Mouse (Mus musculus) ES-E14 (cell line): ENCODE measurements around the gene Adra2a. TPM values are rescaled to one million over a fixed set of nuclear protein-coding genes. Genes with fewer than 3 reads are reported as not detected.

Source experiments
- DNase-seq: peaks from one replicate; pipeline ENCODE4 v3.0.0-alpha.2; 2013; ENCODE audit warnings: low read depth, low spot score
- H3K27ac ChIP-seq: 2 replicates; pipeline ENCODE4 v1.5.1; 2012; ENCODE audit warnings: low read depth, mild to moderate bottlenecking, low read length, moderate library complexity, mixed read lengths; ENCODE audit not compliant: poor library complexity, insufficient read depth, severe bottlenecking
- H3K36me3 ChIP-seq: 2 replicates; pipeline ENCODE4 v1.6.1; 2012; ENCODE audit warnings: mild to moderate bottlenecking, low read length, moderate library complexity, mixed read lengths; ENCODE audit not compliant: control insufficient read depth, poor library complexity, insufficient read depth, severe bottlenecking
- H3K4me1 ChIP-seq, 2 experiments: fragments of 150-350 bp in 1 of 2; sonication (generic) in 1 of 2; 2 replicates each; pipeline ENCODE4 v1.6.1; 2012; ENCODE audit warnings: low read length in 2 of 2, mild to moderate bottlenecking in 1 of 2, mixed read lengths in 1 of 2; ENCODE audit not compliant: control insufficient read depth in 2 of 2, insufficient read depth in 2 of 2, poor library complexity in 1 of 2
- H3K4me3 ChIP-seq, 2 experiments: fragments of 150-350 bp in 1 of 2; sonication (generic) in 1 of 2; 2 replicates each; pipeline ENCODE4 v1.5.1; 2012; ENCODE audit warnings: low read length in 2 of 2, low read depth in 1 of 2, mild to moderate bottlenecking in 1 of 2, mixed read lengths in 1 of 2; ENCODE audit not compliant: insufficient read depth in 1 of 2, poor library complexity in 1 of 2, severe bottlenecking in 1 of 2
- H3K9ac ChIP-seq: 2 replicates; pipeline ENCODE4 v1.6.1; 2012; ENCODE audit warnings: low read depth, mild to moderate bottlenecking, low read length, mixed read lengths; ENCODE audit not compliant: poor library complexity, insufficient read depth, severe bottlenecking
- H3K9me3 ChIP-seq: fragments of 150-350 bp; sonication (generic); 2 replicates; pipeline ENCODE4 v1.6.1; 2012; ENCODE audit warnings: low read depth, mild to moderate bottlenecking, low read length; ENCODE audit not compliant: control insufficient read depth, insufficient read depth
- CHD2 ChIP-seq: IDR thresholded peaks from 2 replicates; pipeline ENCODE4 v1.6.1; 2014; ENCODE audit warnings: mild to moderate bottlenecking, low read depth, low read length, inconsistent platforms
- HCFC1 ChIP-seq: IDR thresholded peaks from 2 replicates; pipeline ENCODE4 v1.6.1; 2012; ENCODE audit warnings: low read length, inconsistent platforms, borderline replicate concordance; ENCODE audit not compliant: insufficient read depth
- MAFK ChIP-seq: IDR thresholded peaks from 2 replicates; pipeline ENCODE4 v1.6.1; 2014; ENCODE audit warnings: mild to moderate bottlenecking, low read depth, low read length, inconsistent platforms; ENCODE audit not compliant: insufficient read depth
- ZC3H11A ChIP-seq: IDR thresholded peaks from 2 replicates; pipeline ENCODE4 v1.6.1; 2012; ENCODE audit warnings: low read depth, mild to moderate bottlenecking, inconsistent platforms, low read length, borderline replicate concordance
- ZNF384 ChIP-seq: IDR thresholded peaks from 2 replicates; pipeline ENCODE4 v1.6.1; 2012; ENCODE audit warnings: low read depth, low read length, inconsistent platforms
- in situ Hi-C, 2 experiments: fragments of 600-800 bp; cut with MboI; formaldehyde crosslinking; loops; one replicate each; pipeline ENCODE4 v1.15.1; 2025; ENCODE audit warnings: low sequenced_read_pairs in 2 of 2, inconsistent platforms in 1 of 2; ENCODE audit not compliant: unreplicated experiment in 2 of 2
- total RNA-seq: library from RNA; depleted of rRNA; stranded (reverse); fragments of 300-350 nt; gene quantifications from 2 replicates; pipeline ENCODE4 v1.2.3, GENCODE M21; 2012

Gene Adra2a
- total RNA-seq, 1 experiment = 0.76 TPM

DNA sequence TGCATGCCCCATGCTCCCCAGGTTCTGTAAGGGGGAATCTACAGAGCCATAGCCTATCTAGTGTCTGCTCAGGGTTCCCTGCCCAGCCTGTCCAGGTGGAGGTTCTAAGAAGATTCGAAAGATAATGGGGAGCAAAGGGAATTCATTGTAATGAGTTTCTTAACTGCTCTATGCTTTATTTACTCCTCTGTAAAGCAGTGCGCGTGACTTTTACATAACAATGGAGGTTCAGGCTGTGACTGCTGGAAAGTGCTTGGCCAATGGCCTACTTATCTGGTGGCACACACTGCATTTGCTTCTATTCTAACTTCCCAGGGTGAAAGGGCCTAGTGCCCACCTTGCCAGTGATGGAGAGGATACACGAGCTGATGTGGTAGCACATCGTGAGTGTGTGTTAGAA, 11.9 kb downstream of the Adra2a start:
- H3K27ac ChIP-seq = no peak overlapping the region
- in situ Hi-C loops = no loop called here
- TF ChIP-seq CHD2 = no peak
- no peak for TF ChIP-seq ZC3H11A
- TF ChIP-seq ZNF384 = no peak
- TF ChIP-seq MAFK = no peak
- no peak for TF ChIP-seq HCFC1
- H3K4me3 ChIP-seq = no peak overlapping the region
- H3K9ac ChIP-seq = no peak overlapping the region
- no peaks in the 10 kb centered on the region for H3K36me3 ChIP-seq
- no peak for DNase-seq
- peaks cover 0 to 2% of the 10 kb centered on the region in 2 experiments; a peak in 1 of 4 replicates for H3K4me1 ChIP-seq
- no peaks in the 10 kb centered on the region for H3K9me3 ChIP-seq

DNA sequence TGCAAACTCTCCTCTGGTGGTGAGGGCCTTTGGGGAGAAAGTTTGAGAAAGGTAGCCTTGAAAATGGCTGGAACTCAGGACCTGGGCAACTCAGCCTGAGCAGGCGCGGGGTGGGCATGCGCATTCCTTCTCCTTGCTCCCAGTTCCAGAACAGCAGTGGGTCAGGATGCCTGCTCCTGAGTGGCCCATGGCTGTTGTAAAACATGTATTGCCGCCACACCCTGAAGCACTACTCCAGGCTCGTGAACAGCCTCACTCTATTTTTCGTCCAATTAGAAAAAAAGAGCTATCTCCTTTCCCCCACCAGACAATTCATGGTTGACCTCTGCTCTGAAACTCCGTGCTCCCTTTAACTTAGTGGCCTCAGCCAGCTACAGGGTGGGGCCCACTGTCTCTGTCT, 24.5 kb downstream of the Adra2a start:
- DNase-seq = no peak
- Histone ChIP-seq H3K4me1 (no peaks in the 10 kb centered on the region), H3K36me3 (no peaks in the 10 kb centered on the region), H3K9ac (no peak overlapping the region), H3K4me3 (no peak overlapping the region), H3K9me3 (no peaks in the 10 kb centered on the region), H3K27ac (no peak overlapping the region)
- no peak for TF ChIP-seq ZC3H11A
- no peak for TF ChIP-seq CHD2
- TF ChIP-seq HCFC1 = no peak
- TF ChIP-seq MAFK = no peak
- no peak for TF ChIP-seq ZNF384
- in situ Hi-C loops = no loop called here

GRCm38 (mm10) chr19:54070521-54070920, 26.6 kb downstream of the Adra2a start:
- Histone ChIP-seq H3K4me3 (no peak overlapping the region), H3K4me1 (no peaks in the 10 kb centered on the region), H3K27ac (no peak overlapping the region), H3K9ac (no peak overlapping the region), H3K9me3 (no peaks in the 10 kb centered on the region), H3K36me3 (no peaks in the 10 kb centered on the region)
- DNase-seq = no peak
- in situ Hi-C loops = no loop called here
- no peak for TF ChIP-seq MAFK
- no peak for TF ChIP-seq CHD2
- no peak for TF ChIP-seq ZNF384
- TF ChIP-seq HCFC1 = no peak
- no peak for TF ChIP-seq ZC3H11A

DNA sequence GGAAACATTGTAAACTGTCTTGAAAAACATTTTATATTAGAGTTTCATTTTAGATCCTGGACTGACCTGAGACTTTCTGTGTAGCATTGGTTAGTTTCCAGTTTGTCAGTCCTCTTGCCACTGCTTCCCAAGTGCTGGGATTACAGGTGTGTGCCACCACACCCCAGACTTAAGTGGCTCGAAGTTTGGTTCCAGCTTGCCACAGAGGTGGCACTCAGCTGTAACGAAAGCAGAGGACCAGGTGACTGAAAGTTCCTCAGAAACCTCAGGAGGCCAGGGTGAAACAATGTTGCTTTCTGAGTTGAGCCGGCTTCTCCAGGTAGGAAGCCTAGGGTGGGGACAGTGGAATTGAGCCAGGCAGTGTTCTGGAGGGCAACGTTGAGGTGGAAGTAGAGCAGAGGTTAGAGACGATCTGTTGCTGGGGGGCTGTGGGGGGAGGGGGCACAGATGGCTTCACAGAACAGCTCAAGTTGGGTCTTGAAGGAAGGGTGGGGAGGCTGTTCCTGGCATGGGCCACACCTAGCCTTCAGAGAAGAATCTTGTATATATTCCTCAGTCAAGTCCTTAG, 28.4 kb downstream of the Adra2a start:
- Histone ChIP-seq H3K36me3 (no peaks in the 10 kb centered on the region), H3K4me1 (no peaks in the 10 kb centered on the region), H3K9ac (no peak overlapping the region), H3K4me3 (no peak overlapping the region), H3K27ac (no peak overlapping the region), H3K9me3 (no peaks in the 10 kb centered on the region)
- no peak for DNase-seq
- TF ChIP-seq ZC3H11A = no peak
- in situ Hi-C loops = no loop called here
